17 mouse cellular contexts compared by ENCODE assay signal in the genomic region with DNA sequence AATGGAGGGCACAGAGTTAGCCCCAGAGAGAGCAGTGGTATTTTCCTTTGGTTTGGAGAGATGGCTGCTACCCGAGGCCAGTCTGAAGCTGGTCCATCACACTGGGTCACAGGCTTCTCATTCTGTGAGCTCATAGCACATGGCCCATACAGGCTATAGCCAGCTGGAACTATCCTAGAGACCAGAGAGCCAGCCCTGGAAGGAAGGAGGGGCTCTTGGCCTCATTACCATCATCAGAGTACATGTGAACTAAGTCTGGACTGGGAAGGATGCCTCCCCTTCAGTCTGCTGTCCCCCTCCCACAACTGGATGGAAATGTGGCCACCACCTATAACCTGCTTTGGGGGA.
DNase-seq lines count a peak whose midpoint lies in the region; ATAC-seq and TF ChIP-seq lines count a peak whose summit lies in the region.
"Had no signal": no experiment of that assay in that cellular context is flagged by ENCODE, and none has a peak within 500 bp of the region (broad histone marks: within the 10 kb centered on the region; RNA-seq: fewer than 3 reads in every experiment).

No protein-coding gene starts in this region.

- peaks cover 24% of the 10 kb centered on the region for H3K27me3 ChIP-seq in forebrain, embryonic 11.5 days (ENCODE audit: control insufficient read depth, insufficient read depth, low read length)
- H3K27me3 ChIP-seq in hindbrain, embryonic 13.5 days: peaks cover 31% of the 10 kb centered on the region
- no peaks in the 10 kb centered on the region for H3K27me3 ChIP-seq in midbrain, embryonic 15.5 days (replicated peaks)
- H3K27me3 ChIP-seq: stomach, embryonic 15.5 days had no signal

- no peak for DNase-seq in left cerebral cortex, adult 2 months (ENCODE audit: extremely low spot score in 1 of 2, low spot score in 2 of 2)
- no peak for DNase-seq in left cerebral cortex, postnatal 4 days
- DNase-seq in forebrain, embryonic 11.5 days (ENCODE audit: low spot score): no peak
- DNase-seq in left cerebral cortex, postnatal 10 days (ENCODE audit: extremely low spot score in 1 of 2, low spot score in 2 of 2): no peak
- DNase-seq in kidney, postnatal 10 days: no peak
- DNase-seq: adrenal gland, postnatal 14 days; cerebellum, adult 9-10 months; gastrocnemius, postnatal 14 days; kidney, adult 8-10 months; liver, postnatal 0 days; lung, postnatal 4 days; thymus, postnatal 4 days had no signal

- no peak overlapping the region for H3K9ac ChIP-seq in forebrain, embryonic 11.5 days (ENCODE audit: low read length)
- H3K9ac ChIP-seq in hindbrain, embryonic 13.5 days: no peak overlapping the region
- no peak overlapping the region for H3K9ac ChIP-seq in midbrain, embryonic 15.5 days
- H3K9ac ChIP-seq: heart, embryonic 12.5 days; liver, postnatal 0 days; stomach, embryonic 15.5 days had no signal

- intact Hi-C loops in left cerebral cortex, adult 2 months (cut with DNase I): no loop called here
- intact Hi-C loops in left cerebral cortex, postnatal 4 days (cut with DNase I): no loop called here
- intact Hi-C loops in left cerebral cortex, postnatal 10 days (cut with DNase I): no loop called here

- no peak for ATAC-seq in forebrain, embryonic 11.5 days (replicated peaks; ENCODE audit: low FRiP score)
- no peak for ATAC-seq in hindbrain, embryonic 13.5 days (ENCODE audit: low FRiP score)
- ATAC-seq in midbrain, embryonic 15.5 days (replicated peaks): no peak
- ATAC-seq in inflammation-experienced regulatory T-cells, adult 6 months: no peak
- ATAC-seq: liver, postnatal 0 days had no signal

- WGBS in forebrain, embryonic 11.5 days: 0% methylated on average over 1 of the region's 1 CpGs
- 0% methylated on average over 1 of the region's 1 CpGs for WGBS in hindbrain, embryonic 13.5 days
- 0% methylated on average over 1 of the region's 1 CpGs for WGBS in midbrain, embryonic 15.5 days

- 0 out of 2 replicates have a peak overlapping the region, but pooled peaks have one; percentile 36 for H3K27ac ChIP-seq in left cerebral cortex, adult 2 months
- peak overlapping the region; percentile 66; the same call in 1 of the 2 replicates for H3K27ac ChIP-seq in forebrain, embryonic 11.5 days (ENCODE audit: low read depth, low read length)
- H3K27ac ChIP-seq in hindbrain, embryonic 13.5 days: peak overlapping the region; percentile 80
- H3K27ac ChIP-seq in midbrain, embryonic 15.5 days: peak overlapping the region; percentile 71
- H3K27ac ChIP-seq: stomach, embryonic 15.5 days had no signal

- H3K9me3 ChIP-seq in forebrain, embryonic 11.5 days (ENCODE audit: control insufficient read depth, low read length): no peaks in the 10 kb centered on the region
- no peaks in the 10 kb centered on the region for H3K9me3 ChIP-seq in hindbrain, embryonic 13.5 days
- H3K9me3 ChIP-seq in midbrain, embryonic 15.5 days: no peaks in the 10 kb centered on the region
- H3K9me3 ChIP-seq: heart, embryonic 12.5 days; stomach, embryonic 15.5 days had no signal

- H3K4me1 ChIP-seq in forebrain, embryonic 11.5 days (replicated peaks; ENCODE audit: control insufficient read depth, insufficient read depth, low read length): peaks cover 31% of the 10 kb centered on the region
- H3K4me1 ChIP-seq in hindbrain, embryonic 13.5 days (replicated peaks): peaks cover 53% of the 10 kb centered on the region
- H3K4me1 ChIP-seq in midbrain, embryonic 15.5 days: peaks cover 50% of the 10 kb centered on the region

- H3K4me3 ChIP-seq in left cerebral cortex, adult 2 months: no peak overlapping the region
- H3K4me3 ChIP-seq in forebrain, embryonic 11.5 days (ENCODE audit: low read depth, low read length): no peak overlapping the region
- no peak overlapping the region for H3K4me3 ChIP-seq in hindbrain, embryonic 13.5 days
- no peak overlapping the region for H3K4me3 ChIP-seq in midbrain, embryonic 15.5 days
- H3K4me3 ChIP-seq: heart, embryonic 12.5 days; stomach, embryonic 15.5 days had no signal

- no peak for TF ChIP-seq CTCF in left cerebral cortex, adult 2 months (IDR thresholded peaks at IDR 0.05)

- no peak overlapping the region for H3K4me2 ChIP-seq in forebrain, embryonic 11.5 days (ENCODE audit: low read depth, low read length, severe bottlenecking)
- H3K4me2 ChIP-seq in hindbrain, embryonic 13.5 days: no peak overlapping the region
- no peak overlapping the region for H3K4me2 ChIP-seq in midbrain, embryonic 15.5 days
- H3K4me2 ChIP-seq: heart, embryonic 12.5 days; stomach, embryonic 15.5 days had no signal

- H3K36me3 ChIP-seq in forebrain, embryonic 11.5 days (ENCODE audit: control insufficient read depth, insufficient read depth, low read length): no peaks in the 10 kb centered on the region
- H3K36me3 ChIP-seq in hindbrain, embryonic 13.5 days: peaks cover 5% of the 10 kb centered on the region; the same call in 1 of the 2 replicates
- H3K36me3 ChIP-seq in midbrain, embryonic 15.5 days (replicated peaks): no peaks in the 10 kb centered on the region
- H3K36me3 ChIP-seq: heart, embryonic 12.5 days; stomach, embryonic 15.5 days had no signal
